ENCODE assay signal across 7 mouse cellular contexts in genomic region chr9:62550661-62551093, GRCm38 (mm10). TPM values are rescaled to one million over a fixed set of nuclear protein-coding genes. Genes with fewer than 3 reads are reported as not detected.
A peak's percentile ranks its signal among the peaks of the same experiment; 100 is the strongest.
DNase-seq lines count a peak whose midpoint lies in the region; ATAC-seq and TF ChIP-seq lines count a peak whose summit lies in the region.

No protein-coding gene starts in this region.

- H3K36me3 ChIP-seq in testis, adult 2 months (ENCODE audit: control insufficient read depth, insufficient read depth, low read length): no peaks in the 10 kb centered on the region
- no peaks in the 10 kb centered on the region for H3K36me3 ChIP-seq in intestine, embryonic 15.5 days
- H3K36me3 ChIP-seq in liver, embryonic 14.5 days (replicated peaks; ENCODE audit: control insufficient read depth, insufficient read depth, low read depth): no peaks in the 10 kb centered on the region

- no peak for DNase-seq in testis, postnatal 14 days (ENCODE audit: low spot score)
- peak; percentile 71 to 77 for DNase-seq in adrenal gland, adult 18-20 months (ENCODE audit: low spot score in 2 of 2)
- DNase-seq in embryo, embryonic 10.5 days (ENCODE audit: low spot score): peak; percentile 64
- peak in 1 of 3 experiments; percentile 32 for DNase-seq in liver, embryonic 14.5 days (ENCODE audit: low read depth in 3 of 3, low spot score in 3 of 3)
- peak; percentile 34 to 56 for DNase-seq in spleen, postnatal 14 days (ENCODE audit: low spot score in 2 of 2)

- H3K4me2 ChIP-seq in intestine, embryonic 15.5 days (replicated peaks): no peak overlapping the region
- no peak overlapping the region for H3K4me2 ChIP-seq in liver, embryonic 14.5 days (ENCODE audit: low read depth)

- no peak overlapping the region for H3K9ac ChIP-seq in intestine, embryonic 15.5 days
- H3K9ac ChIP-seq in liver, embryonic 14.5 days (replicated peaks): no peak overlapping the region

- no peak overlapping the region for H3K27ac ChIP-seq in testis, adult 2 months (ENCODE audit: control insufficient read depth, insufficient read depth, low read depth, low read length)
- H3K27ac ChIP-seq in intestine, embryonic 15.5 days: no peak overlapping the region
- no peak overlapping the region for H3K27ac ChIP-seq in liver, embryonic 14.5 days

- no peaks in the 10 kb centered on the region for H3K27me3 ChIP-seq in testis, adult 2 months (ENCODE audit: control insufficient read depth, insufficient read depth, low read length)
- no peaks in the 10 kb centered on the region for H3K27me3 ChIP-seq in intestine, embryonic 15.5 days (replicated peaks)
- H3K27me3 ChIP-seq in liver, embryonic 14.5 days (ENCODE audit: control insufficient read depth, insufficient read depth, low read length): no peaks in the 10 kb centered on the region

- 44% methylated on average over 11 of the region's 11 CpGs for WGBS in intestine, embryonic 15.5 days
- WGBS in liver, embryonic 14.5 days (ENCODE audit: insufficient replicate concordance): 38% methylated on average over 11 of the region's 11 CpGs

- no peak for TF ChIP-seq EP300 in liver, embryonic 14.5 days (IDR thresholded peaks at IDR 0.05; ENCODE audit: low read depth)

- H3K4me1 ChIP-seq in testis, adult 2 months (ENCODE audit: control insufficient read depth, insufficient read depth, low read length): no peaks in the 10 kb centered on the region
- H3K4me1 ChIP-seq in intestine, embryonic 15.5 days (replicated peaks): no peaks in the 10 kb centered on the region
- H3K4me1 ChIP-seq in liver, embryonic 14.5 days (replicated peaks; ENCODE audit: control insufficient read depth in 2 of 2, insufficient read depth in 2 of 2, low read length in 1 of 2): no peaks in the 10 kb centered on the region

- H3K9me3 ChIP-seq in intestine, embryonic 15.5 days: no peaks in the 10 kb centered on the region
- no peaks in the 10 kb centered on the region for H3K9me3 ChIP-seq in liver, embryonic 14.5 days (ENCODE audit: control insufficient read depth, low read length)

- H3K4me3 ChIP-seq in testis, adult 2 months (ENCODE audit: control insufficient read depth, low read depth, low read length): no peak overlapping the region
- H3K4me3 ChIP-seq in intestine, embryonic 15.5 days (replicated peaks): no peak overlapping the region
- no peak overlapping the region for H3K4me3 ChIP-seq in liver, embryonic 14.5 days (ENCODE audit: insufficient read depth in 1 of 2, low read depth in 2 of 2, low read length in 2 of 2)

- TF ChIP-seq CTCF in testis, adult 2 months (IDR thresholded peaks at IDR 0.05; ENCODE audit: control insufficient read depth, insufficient read depth, insufficient replicate concordance, low read depth, low read length): peak; percentile 67
- TF ChIP-seq CTCF in liver, embryonic 14.5 days (IDR thresholded peaks at IDR 0.05; ENCODE audit: low read depth): peak; percentile 86

- ATAC-seq in intestine, embryonic 15.5 days: peak; percentile 68
- no peak for ATAC-seq in liver, embryonic 14.5 days (ENCODE audit: insufficient read depth)

- no peak for TF ChIP-seq POLR2A in testis, adult 2 months (IDR thresholded peaks at IDR 0.05; ENCODE audit: control insufficient read depth, low read depth, low read length)

RNA-seq across cellular contexts. Expression of gene Coro2b, which starts 13.8 kb away (rescaled TPM):
- polyA plus RNA-seq in testis, adult 2 months (2012; rRNA removed): 2.9 and 3.3 TPM in 2 replicates
- total RNA-seq in adrenal gland, adult 18-20 months (2021): 10 to 100 TPM; 10.5 to 14.8 TPM
- polyA plus RNA-seq in intestine, embryonic 15.5 days (2015; fragmentation: Nextera tagmentation; extraction: Ambion mirVana): 7.6 and 8.8 TPM in 2 replicates
- polyA plus RNA-seq in liver, embryonic 14.5 days (2012; rRNA removed): 1.1 and 1.2 TPM in 2 replicates
- 0.57 and 1.4 TPM in 2 replicates for polyA plus RNA-seq in liver, embryonic 14.5 days (2014; fragmentation: Nextera tagmentation; extraction: Ambion mirVana)
